Mouse (Mus musculus): ENCODE measurements at regions not wholly inside any gene's neighbourhood (a gene's known extent, or its start where the extent isn't known, plus 50 kb on each side); places are given as distances from the start of the nearest gene placed in this dataset.

DNA sequence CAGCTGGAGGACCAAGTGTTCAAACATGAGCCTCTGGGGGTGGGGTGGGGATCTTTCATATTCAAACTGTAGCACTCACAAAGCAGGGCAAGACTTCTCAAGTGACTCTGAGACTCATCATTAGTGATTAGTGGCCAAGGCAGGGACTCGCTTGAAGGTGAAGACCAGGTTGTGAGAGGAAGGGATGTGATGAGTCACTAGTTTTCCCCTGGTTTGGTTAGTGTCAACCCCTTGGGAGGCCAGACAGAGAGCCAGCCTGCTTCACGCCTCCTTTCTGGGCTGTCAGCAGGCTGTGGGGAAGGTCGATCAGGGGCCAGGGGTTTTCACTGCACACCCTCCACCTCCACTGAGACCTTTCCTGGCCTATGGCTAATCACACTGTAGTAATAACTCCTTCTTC, 65.2 kb downstream of the Slc30a10 start:
- DNase-seq, result no peak

GRCm38 (mm10) chr1:185524020-185524419, 69.4 kb downstream of the Slc30a10 start:
- no peak for DNase-seq

- DNase-seq, result no peak
Observed at GRCm38 (mm10) chr1:185533471-185533870, 78.8 kb downstream of the Slc30a10 start.

GRCm38 (mm10) chr1:185534129-185534528, 79.5 kb downstream of the Slc30a10 start:
- no peak for DNase-seq

GRCm38 (mm10) chr1:185535321-185535720, 80.7 kb downstream of the Slc30a10 start:
- DNase-seq, result no peak

DNA sequence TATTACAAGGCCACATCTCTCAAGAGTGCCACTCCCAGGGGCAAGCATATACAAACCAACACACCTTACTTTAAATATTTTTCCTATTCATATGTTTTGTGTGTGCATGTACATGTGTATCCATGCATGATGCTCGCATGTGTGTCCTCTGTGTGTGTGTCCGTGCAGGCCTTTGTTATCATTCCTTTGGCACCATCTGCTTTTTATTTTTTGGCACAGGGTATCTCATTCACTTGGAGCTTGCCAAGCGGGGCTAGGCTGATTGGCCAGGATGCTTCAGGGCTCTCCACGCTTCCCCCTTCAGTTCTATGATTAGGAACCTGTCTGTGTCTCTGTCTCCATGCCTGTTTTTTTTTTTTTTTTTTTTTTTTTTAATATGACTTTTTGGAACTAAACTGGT, 82.6 kb downstream of the Slc30a10 start:
- no peak for DNase-seq

DNA sequence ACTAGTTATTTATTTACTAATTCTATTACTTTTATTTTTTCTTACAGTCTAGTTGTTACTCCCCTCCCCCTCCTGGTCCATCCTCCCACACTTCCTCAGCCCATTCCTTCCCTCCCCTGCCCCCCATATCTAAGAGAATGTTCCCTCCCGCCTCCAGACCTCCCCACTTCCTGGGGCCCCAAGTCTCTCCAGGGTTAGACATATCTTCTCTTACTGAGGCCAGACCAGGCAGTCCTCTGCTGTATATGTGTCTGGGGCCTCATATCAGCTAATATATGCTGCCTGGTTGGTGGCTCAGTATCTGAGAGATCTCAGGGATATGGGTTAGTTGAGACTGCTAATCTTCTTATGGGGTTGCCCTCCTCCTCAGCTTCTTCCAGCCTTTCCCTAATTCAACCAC, 84.8 kb downstream of the Slc30a10 start:
- DNase-seq, result no peak

DNA sequence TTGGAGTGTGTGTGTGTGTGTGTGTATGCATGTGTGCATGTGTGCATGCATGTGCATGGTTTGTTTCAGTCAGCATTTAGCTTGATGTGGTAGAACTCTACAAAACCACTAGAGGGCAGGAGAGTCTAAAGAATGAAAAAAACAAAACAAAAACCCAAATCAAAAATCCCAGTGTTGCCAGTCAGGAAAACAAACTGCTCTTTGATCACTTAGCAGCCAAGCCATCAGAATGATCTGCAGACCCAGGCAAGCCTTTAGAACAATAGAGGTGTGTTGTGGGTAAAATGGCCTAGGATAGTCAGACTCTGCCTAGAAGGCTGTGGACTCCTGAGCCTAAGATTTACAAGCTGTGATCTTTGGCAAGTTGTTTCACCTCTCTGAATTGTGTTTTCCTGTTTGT, 91.7 kb downstream of the Slc30a10 start:
- DNase-seq, result no peak

GRCm38 (mm10) chr1:185572761-185573530, 118.3 kb downstream of the Slc30a10 start:
- DNase-seq, result no peak

DNA sequence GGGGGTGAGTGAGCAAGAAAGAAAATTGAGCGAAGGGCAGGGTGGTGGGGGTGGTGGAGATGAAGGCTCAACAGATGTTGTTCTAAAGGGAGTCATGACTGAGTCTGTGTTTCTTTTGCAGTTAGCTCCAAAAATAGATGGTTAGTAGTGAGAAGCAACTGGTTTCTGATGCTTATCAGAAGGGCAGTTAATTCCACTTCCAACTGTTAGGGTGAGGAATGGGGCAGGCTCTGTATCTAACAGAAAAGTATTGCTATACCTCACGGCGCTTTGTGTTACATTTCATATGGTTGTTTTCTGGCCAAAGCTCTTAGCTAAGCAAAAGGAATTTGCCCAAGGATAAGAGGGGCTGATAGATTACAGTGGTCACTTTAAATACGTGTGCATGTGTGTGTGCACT, 120.3 kb downstream of the Slc30a10 start:
- no peak for DNase-seq

GRCm38 (mm10) chr1:185579824-185580223, 125.2 kb downstream of the Slc30a10 start:
- no peak for DNase-seq

DNA sequence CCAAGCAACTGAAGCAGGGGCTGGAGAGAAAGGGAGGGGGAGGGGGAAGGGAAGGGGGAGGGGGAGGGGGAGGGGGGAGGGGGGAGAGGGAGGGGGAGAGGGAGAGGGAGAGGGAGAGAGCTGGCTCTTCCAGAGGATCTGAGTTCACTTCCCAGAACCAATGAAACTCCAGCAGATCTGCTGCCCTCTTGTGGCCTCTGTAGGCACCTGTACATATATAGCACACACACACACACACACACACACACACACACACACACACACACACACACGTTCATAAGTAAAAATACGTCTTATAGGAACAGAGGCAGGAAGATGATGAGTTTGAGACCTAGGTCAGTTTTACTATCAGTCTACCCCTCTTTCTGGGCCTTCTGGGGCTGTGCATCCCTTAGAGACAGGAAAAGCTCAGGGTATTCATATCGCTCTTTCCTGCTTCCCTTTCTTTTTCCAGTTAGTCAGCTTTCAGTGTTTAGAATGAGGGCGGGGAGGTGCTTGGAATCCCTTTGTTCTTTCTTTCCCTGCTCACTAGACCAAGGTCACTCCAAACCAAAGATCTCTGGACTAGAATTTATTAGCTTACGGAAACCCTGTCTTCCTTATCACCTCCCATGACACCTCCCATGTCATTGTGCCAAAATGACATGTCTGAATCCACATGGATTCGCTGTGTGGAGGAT, 130.7 kb downstream of the Slc30a10 start:
- no peak for DNase-seq

DNA sequence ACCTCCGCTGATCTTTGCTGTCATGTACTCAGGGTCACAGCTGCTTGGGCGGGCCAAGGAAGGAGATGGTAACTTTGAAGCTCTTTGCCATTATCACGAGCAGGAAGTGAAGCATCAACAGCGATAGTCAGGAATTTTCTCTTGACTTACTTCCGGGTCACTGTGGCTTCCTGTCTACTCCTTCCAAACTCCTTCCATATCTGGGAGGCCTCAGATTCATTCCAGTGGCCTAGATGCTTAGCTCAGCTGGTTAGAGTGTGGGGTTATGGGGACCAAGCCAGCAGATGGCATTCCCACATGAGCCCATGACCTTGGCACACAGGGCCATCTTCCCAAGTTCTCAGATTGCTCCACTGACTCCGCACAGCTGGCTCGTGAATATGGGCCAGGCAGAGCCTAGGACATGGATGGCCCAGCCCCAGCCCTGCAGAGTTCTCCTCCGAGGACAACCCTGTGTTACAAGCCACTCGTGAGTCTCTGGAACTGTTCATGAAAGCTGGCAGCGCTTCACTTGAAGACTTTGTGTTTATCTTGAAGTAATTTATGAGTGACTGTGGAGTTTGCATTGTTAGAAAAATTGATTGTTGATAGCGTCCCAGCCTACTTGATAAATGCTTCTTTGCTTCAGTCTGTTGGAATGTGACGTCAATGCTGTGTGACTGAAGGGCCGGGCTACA, 133.2 kb downstream of the Slc30a10 start:
- DNase-seq, result no peak

GRCm38 (mm10) chr1:185588348-185588719, 133.7 kb downstream of the Slc30a10 start:
- DNase-seq, result no peak

GRCm38 (mm10) chr1:185596815-185597214, 142.2 kb downstream of the Slc30a10 start:
- no peak for DNase-seq

- DNase-seq, result no peak
Observed at GRCm38 (mm10) chr1:185598514-185598913, 143.9 kb downstream of the Slc30a10 start.

DNA sequence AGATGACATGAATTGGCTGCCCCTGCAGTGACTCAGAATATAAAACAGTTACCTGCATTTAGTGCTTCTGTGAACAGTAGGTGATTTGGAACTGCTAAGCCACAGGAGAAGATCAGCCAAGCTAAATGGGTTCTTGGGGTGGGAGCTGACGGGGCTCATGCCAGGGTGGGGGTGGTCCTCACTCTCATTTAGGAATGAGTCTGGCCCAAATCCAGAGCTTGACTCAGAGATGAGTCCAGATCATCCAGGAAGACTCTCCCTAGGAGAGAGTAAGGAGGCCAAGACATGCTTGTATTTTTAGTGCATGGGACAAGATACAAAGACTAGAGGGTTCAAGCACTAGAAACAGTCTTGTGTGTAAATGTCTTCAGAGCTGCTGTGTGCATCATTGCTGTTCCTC, 146.5 kb downstream of the Slc30a10 start:
- no peak for DNase-seq

DNA sequence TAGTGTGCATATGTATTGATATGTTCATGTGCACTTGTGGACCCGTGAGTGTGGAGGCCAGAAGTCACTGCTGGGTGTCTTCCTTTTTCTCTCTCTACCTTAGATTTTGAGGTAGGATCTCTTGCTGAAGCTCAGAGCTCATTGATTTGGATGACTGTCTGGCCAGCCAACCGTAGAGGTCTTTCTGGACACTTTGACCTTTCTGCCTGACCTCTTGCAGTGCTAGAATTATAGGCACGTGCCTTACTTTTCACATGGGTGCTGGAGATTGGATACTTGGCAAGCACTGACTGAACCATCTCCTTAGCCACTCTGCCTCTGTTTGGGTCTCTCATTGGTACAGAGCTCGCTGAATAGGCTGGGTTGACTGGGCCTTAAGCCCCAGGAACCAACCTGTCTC, 151.3 kb downstream of the Slc30a10 start:
- no peak for DNase-seq

- no peak for DNase-seq
Observed at GRCm38 (mm10) chr1:185607611-185608010, 153.0 kb downstream of the Slc30a10 start.

GRCm38 (mm10) chr1:185608440-185608839, 153.8 kb downstream of the Slc30a10 start:
- no peak for DNase-seq

GRCm38 (mm10) chr1:185610586-185610985, 155.9 kb downstream of the Slc30a10 start:
- no peak for DNase-seq

GRCm38 (mm10) chr1:185615819-185616429, 161.3 kb downstream of the Slc30a10 start:
- DNase-seq, result no peak

DNA sequence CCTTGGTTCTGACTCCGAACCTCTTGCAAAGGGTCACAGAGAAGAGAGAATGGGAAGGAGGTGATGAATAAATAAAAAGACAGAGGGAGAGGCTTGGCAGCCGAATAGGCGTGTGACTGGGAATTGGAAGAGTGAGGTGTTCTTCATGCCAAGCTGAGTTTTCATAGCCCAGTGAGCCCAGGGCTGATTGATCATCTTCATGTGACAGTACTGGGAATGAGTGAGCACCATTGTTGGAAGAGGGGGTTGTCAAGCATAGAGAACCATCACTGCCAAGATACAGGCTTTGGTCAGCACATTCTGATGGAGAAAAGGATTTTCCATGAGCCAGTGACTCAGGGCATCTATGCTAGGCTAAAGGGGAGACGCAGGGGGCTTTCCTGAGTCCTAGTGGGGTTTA, 163.0 kb downstream of the Slc30a10 start:
- peak; percentile 6 for DNase-seq

- DNase-seq, result no peak
Observed at GRCm38 (mm10) chr1:185619011-185619410, 164.4 kb downstream of the Slc30a10 start.

All from cerebellum, adult 11-12 months (tissue).